Mouse (Mus musculus): ENCODE measurements around the gene Rab3ip. TPM values are rescaled to one million over a fixed set of nuclear protein-coding genes. Genes with fewer than 3 reads are reported as not detected.

The Rab3ip gene
- polyA plus RNA-seq, 1 experiment from 2014 or later = 34.4 TPM

DNA sequence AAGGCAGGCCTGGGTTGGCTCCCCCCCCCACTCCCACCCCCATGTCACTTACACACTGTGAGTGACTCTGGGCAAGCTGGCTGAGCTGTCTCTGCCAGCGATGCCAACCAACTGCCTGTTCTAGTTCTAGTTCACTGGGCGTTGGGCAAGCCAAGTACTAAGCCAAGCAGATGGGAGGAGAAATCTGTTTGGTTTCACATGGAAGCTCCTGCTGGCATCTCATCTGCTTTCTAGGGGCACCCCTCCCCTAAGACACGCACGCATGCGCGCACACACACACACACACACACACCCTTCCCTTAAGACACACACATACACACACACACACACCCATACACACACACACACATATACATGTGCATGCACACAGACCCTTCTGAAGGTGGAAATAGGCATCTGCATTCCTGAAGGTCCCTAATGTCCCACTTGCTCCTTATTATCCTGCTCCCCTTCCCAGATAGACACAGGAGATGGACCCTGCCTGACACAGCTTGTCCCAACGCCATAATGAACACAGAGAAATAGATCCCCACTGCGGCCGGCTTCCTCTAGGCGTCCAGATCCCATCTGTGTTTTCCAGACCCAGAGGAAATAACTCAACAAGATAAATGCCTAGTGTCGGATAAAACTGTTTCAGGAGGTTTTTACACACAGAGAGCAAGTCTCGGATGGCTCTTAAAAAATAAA, 79.1 kb downstream of the Rab3ip start:
- H3K4me1 ChIP-seq (ENCODE audit: control insufficient read depth, insufficient read depth, low read length) = peaks cover 11% of the 10 kb centered on the region
- ATAC-seq = no peak
- H3K36me3 ChIP-seq (ENCODE audit: control insufficient read depth, insufficient read depth, low read length) = no peaks in the 10 kb centered on the region
- H3K27ac ChIP-seq (ENCODE audit: low read length) = no peak overlapping the region
- no peak overlapping the region for H3K4me3 ChIP-seq (ENCODE audit: low read length)
- H3K9me3 ChIP-seq (ENCODE audit: control insufficient read depth, low read length) = no peaks in the 10 kb centered on the region
- H3K4me2 ChIP-seq (ENCODE audit: low read depth, low read length) = peak overlapping the region; percentile 26; the same call in 1 of the 2 replicates
- H3K9ac ChIP-seq (ENCODE audit: low read depth, low read length) = no peak overlapping the region
- WGBS = 68% methylated on average over 12 of the region's 12 CpGs
- no peaks in the 10 kb centered on the region for H3K27me3 ChIP-seq (replicated peaks; ENCODE audit: control insufficient read depth, insufficient read depth, low read length)

DNA sequence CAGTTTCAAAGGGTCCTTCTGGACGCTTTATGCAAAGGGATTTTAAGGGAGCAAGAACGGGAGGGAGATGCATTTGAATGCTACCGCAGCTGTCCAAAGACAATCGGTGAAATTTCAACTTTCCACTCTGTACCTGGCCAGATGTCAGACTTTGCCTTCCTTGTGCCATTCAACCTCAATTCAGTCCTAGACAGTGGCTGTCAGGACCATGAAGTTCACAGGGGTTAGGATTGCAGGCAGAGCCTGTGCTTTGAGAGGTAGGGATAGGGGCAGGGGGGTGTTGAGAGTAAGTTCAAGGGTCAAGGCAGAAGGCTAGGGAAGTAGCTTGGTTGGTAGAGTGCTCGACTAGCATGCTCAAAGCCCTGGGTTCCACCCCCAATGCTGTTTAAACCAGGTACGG, 79.8 kb downstream of the Rab3ip start:
- WGBS = 88% methylated on average over 6 of the region's 6 CpGs
- no peak overlapping the region for H3K4me3 ChIP-seq (ENCODE audit: low read length)
- no peak for ATAC-seq
- H3K36me3 ChIP-seq (ENCODE audit: control insufficient read depth, insufficient read depth, low read length) = no peaks in the 10 kb centered on the region
- H3K9ac ChIP-seq (ENCODE audit: low read depth, low read length) = no peak overlapping the region
- H3K27ac ChIP-seq (ENCODE audit: low read length) = no peak overlapping the region
- H3K4me1 ChIP-seq (ENCODE audit: control insufficient read depth, insufficient read depth, low read length) = peaks cover 11% of the 10 kb centered on the region
- no peaks in the 10 kb centered on the region for H3K9me3 ChIP-seq (ENCODE audit: control insufficient read depth, low read length)
- H3K27me3 ChIP-seq (replicated peaks; ENCODE audit: control insufficient read depth, insufficient read depth, low read length) = no peaks in the 10 kb centered on the region
- H3K4me2 ChIP-seq (ENCODE audit: low read depth, low read length) = no peak overlapping the region

Other genes starting within 250 kb of the Rab3ip start
- gene Myrfl, start 53.9 kb downstream of the Rab3ip start, polyA plus RNA-seq (2015; fragmentation: Nextera tagmentation; extraction: Ambion mirVana) = 9.4 and 10.2 TPM in 2 replicates
- gene Gm10271, start 21.8 kb upstream of the Rab3ip start, polyA plus RNA-seq (2015; fragmentation: Nextera tagmentation; extraction: Ambion mirVana) = not detected in 2 replicates
- not detected in 2 replicates for gene Best3, start 35.5 kb upstream of the Rab3ip start, polyA plus RNA-seq (2015; fragmentation: Nextera tagmentation; extraction: Ambion mirVana)
- not detected in 2 replicates for gene Lrrc10, start 94.6 kb upstream of the Rab3ip start, polyA plus RNA-seq (2015; fragmentation: Nextera tagmentation; extraction: Ambion mirVana)
- 216 and 238 TPM in 2 replicates for gene Cct2, start 113.0 kb upstream of the Rab3ip start, polyA plus RNA-seq (2015; fragmentation: Nextera tagmentation; extraction: Ambion mirVana)
- gene Frs2, start 197.8 kb upstream of the Rab3ip start, polyA plus RNA-seq (2015; fragmentation: Nextera tagmentation; extraction: Ambion mirVana) = 13.9 and 15.6 TPM in 2 replicates

Data from intestine, embryonic 16.5 days (tissue).